Mouse (Mus musculus): ENCODE measurements around the gene Rbbp5. TPM values are rescaled to one million over a fixed set of nuclear protein-coding genes. Genes with fewer than 3 reads are reported as not detected.

Gene Rbbp5
- polyA plus RNA-seq, 1 experiment from 2014 or later = 63.4 TPM

GRCm38 (mm10) chr1:132541171-132541823, 64.1 kb downstream of the Rbbp5 start:
- no peaks in the 10 kb centered on the region for H3K9me3 ChIP-seq
- H3K27me3 ChIP-seq = peaks cover 96% of the 10 kb centered on the region
- H3K4me2 ChIP-seq = 0 out of 2 replicates have a peak overlapping the region, but pooled peaks have one; percentile 18
- no peak overlapping the region for H3K9ac ChIP-seq (replicated peaks)
- 4% methylated on average over 14 of the region's 14 CpGs for WGBS
- ATAC-seq (ENCODE audit: insufficient number of reproducible peaks, insufficient read depth, low FRiP score, low TSS enrichment, low read depth) = peak; percentile 69
- H3K4me3 ChIP-seq (replicated peaks) = no peak overlapping the region
- H3K36me3 ChIP-seq = no peaks in the 10 kb centered on the region
- H3K4me1 ChIP-seq (replicated peaks) = peaks cover 27% of the 10 kb centered on the region
- H3K27ac ChIP-seq = no peak overlapping the region

DNA sequence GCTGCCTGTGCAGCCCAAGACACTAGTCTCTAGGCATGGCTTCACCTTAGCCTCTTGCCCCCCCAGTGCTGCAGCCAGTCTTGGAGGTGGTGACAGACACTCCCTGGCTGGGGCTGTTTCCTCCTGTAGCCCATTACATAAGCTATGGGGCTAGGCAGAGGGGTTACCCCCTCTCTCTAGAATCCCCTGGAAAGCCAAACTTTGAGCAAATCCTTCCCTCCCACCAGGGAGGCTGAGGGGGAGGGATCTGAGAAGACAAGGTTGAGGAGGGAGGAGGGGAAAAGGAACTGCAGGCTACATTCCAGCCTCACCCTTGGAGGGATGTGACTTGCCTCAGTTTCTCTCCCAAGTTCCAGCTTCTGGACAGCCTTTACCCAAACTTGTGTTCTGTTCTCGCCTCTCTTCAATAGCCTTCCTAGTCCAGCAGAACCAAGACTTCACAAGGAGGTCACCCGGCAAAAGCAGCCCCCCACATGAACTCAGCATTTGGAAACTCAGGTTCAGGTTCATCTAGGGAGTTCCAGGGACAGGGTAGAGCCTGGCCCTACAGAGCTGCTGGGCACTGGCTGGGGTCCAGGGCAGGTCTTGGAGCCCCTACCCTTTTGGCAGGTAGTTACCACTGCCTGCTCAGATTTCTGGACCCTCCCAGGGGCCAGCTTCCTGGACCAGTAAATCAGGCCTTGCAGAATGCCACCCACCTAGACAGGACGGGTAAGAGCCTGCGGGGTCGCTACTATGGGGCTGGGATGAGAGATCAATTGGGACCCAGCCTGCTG, 64.8 kb downstream of the Rbbp5 start:
- WGBS = 11% methylated on average over 5 of the region's 5 CpGs
- Histone ChIP-seq H3K27ac (no peak overlapping the region), H3K9ac (replicated peaks) (0 out of 2 replicates have a peak overlapping the region, but pooled peaks have one; percentile 18), H3K4me1 (replicated peaks) (peaks cover 27% of the 10 kb centered on the region), H3K36me3 (no peaks in the 10 kb centered on the region), H3K4me2 (peak overlapping the region; percentile 61), H3K27me3 (peaks cover 91% of the 10 kb centered on the region), H3K4me3 (replicated peaks) (peak overlapping the region; percentile 35), H3K9me3 (no peaks in the 10 kb centered on the region)
- peak; percentile 22; the same call in 1 of the 2 replicates for ATAC-seq (ENCODE audit: insufficient number of reproducible peaks, insufficient read depth, low FRiP score, low TSS enrichment, low read depth)

- 1% methylated on average over 30 of the region's 30 CpGs for WGBS
- H3K27ac ChIP-seq = no peak within 1 kb of the TSS
These were observed 65.7 kb downstream of the Rbbp5 start, which contains the start of gene Cntn2 for GRCm38 (mm10) chr1:132542762-132543306. Gene Cntn2 (minus strand): TSS chr1:132543256.

GRCm38 (mm10) chr1:132543789-132544188, 66.6 kb downstream of the Rbbp5 start:
- Histone ChIP-seq H3K9me3 (no peaks in the 10 kb centered on the region), H3K4me2 (no peak overlapping the region), H3K36me3 (no peaks in the 10 kb centered on the region), H3K27ac (no peak overlapping the region), H3K9ac (replicated peaks) (no peak overlapping the region), H3K4me3 (replicated peaks) (no peak overlapping the region), H3K4me1 (replicated peaks) (peaks cover 27% of the 10 kb centered on the region), H3K27me3 (peaks cover 86% of the 10 kb centered on the region)
- WGBS = 74% methylated on average over 8 of the region's 8 CpGs
- ATAC-seq (ENCODE audit: insufficient number of reproducible peaks, insufficient read depth, low FRiP score, low TSS enrichment, low read depth) = no peak

More at GRCm38 (mm10) chr1:132542762-132543306, 65.7 kb downstream of the Rbbp5 start, which contains the start of gene Cntn2:
- no peak for ATAC-seq (ENCODE audit: insufficient number of reproducible peaks, insufficient read depth, low FRiP score, low TSS enrichment, low read depth)
- peak within 1 kb of the TSS; percentile 61 for H3K4me2 ChIP-seq
- 0 out of 2 replicates have a peak within 1 kb of the TSS, but pooled peaks have one; percentile 18 for H3K9ac ChIP-seq (replicated peaks)
- no peaks in the 10 kb centered on the region for H3K36me3 ChIP-seq
- H3K4me1 ChIP-seq (replicated peaks) = peaks cover 27% of the 10 kb centered on the region
- peaks cover 90% of the 10 kb centered on the region for H3K27me3 ChIP-seq
- no peaks in the 10 kb centered on the region for H3K9me3 ChIP-seq
- peak within 1 kb of the TSS; percentile 35 for H3K4me3 ChIP-seq (replicated peaks)

Other genes with a start within 250 kb of the Rbbp5 start
- not detected in 2 replicates for gene Gm10188, start 247.6 kb upstream of the Rbbp5 start, polyA plus RNA-seq (2016; fragmentation: Nextera tagmentation; extraction: Ambion mirVana)
- 0.05 TPM in 1 of 2 replicates, not detected in the other for gene Klhdc8a, start 178.7 kb upstream of the Rbbp5 start, polyA plus RNA-seq (2016; fragmentation: Nextera tagmentation; extraction: Ambion mirVana)
- gene Nuak2, start 161.2 kb upstream of the Rbbp5 start, polyA plus RNA-seq (2016; fragmentation: Nextera tagmentation; extraction: Ambion mirVana) = 0.63 and 0.95 TPM in 2 replicates
- 17.7 and 19.0 TPM in 2 replicates for gene Tmcc2, start 86.1 kb upstream of the Rbbp5 start, polyA plus RNA-seq (2016; fragmentation: Nextera tagmentation; extraction: Ambion mirVana)
- 21.2 and 21.3 TPM in 2 replicates for gene Dstyk, start 59.8 kb upstream of the Rbbp5 start, polyA plus RNA-seq (2016; fragmentation: Nextera tagmentation; extraction: Ambion mirVana)
- gene Tmem81, start 28.9 kb downstream of the Rbbp5 start, polyA plus RNA-seq (2016; fragmentation: Nextera tagmentation; extraction: Ambion mirVana) = 2.1 and 2.2 TPM in 2 replicates
- gene Cntn2, start 65.9 kb downstream of the Rbbp5 start, polyA plus RNA-seq (2016; fragmentation: Nextera tagmentation; extraction: Ambion mirVana) = 0.76 and 2.1 TPM in 2 replicates

Measured in limb, embryonic 12.5 days (tissue).